Mouse (Mus musculus) CH12.LX (cell line): ENCODE data around the gene Abcc5. TPM values are rescaled to one million over a fixed set of nuclear protein-coding genes. Genes with fewer than 3 reads are reported as not detected.

Source experiments
- DNase-seq: peaks from one replicate; pipeline ENCODE4 v3.0.0-alpha.2; 2013; ENCODE audit errors: extremely low read depth
- H3K27ac ChIP-seq: 2 replicates; pipeline ENCODE4 v1.5.1; 2012; ENCODE audit warnings: low read depth, mild to moderate bottlenecking, control low read depth, moderate library complexity; ENCODE audit not compliant: insufficient read depth
- H3K27me3 ChIP-seq: replicated peaks from 2 replicates; pipeline ENCODE3; 2012; ENCODE audit warnings: inconsistent platforms
- H3K36me3 ChIP-seq, 2 experiments: replicated peaks in 1 of 2; 2 replicates each; pipeline versions ENCODE3 to v1.6.1; 2012; ENCODE audit warnings: inconsistent platforms in 1 of 2, low read length in 1 of 2, mild to moderate bottlenecking in 1 of 2, mixed read lengths in 1 of 2, moderate library complexity in 1 of 2; ENCODE audit not compliant: control insufficient read depth in 1 of 2, insufficient read depth in 1 of 2
- H3K4me1 ChIP-seq, 2 experiments: 2 replicates each; pipeline ENCODE4 v1.6.1; 2012; ENCODE audit warnings: inconsistent platforms in 1 of 2, moderate library complexity in 1 of 2; ENCODE audit not compliant: insufficient read depth in 2 of 2, control insufficient read depth in 1 of 2
- H3K4me2 ChIP-seq: 2 replicates; pipeline ENCODE4 v1.6.1; 2012; ENCODE audit warnings: low read depth, mild to moderate bottlenecking, control low read depth; ENCODE audit not compliant: poor library complexity, insufficient read depth, severe bottlenecking
- H3K4me3 ChIP-seq, 3 experiments: fragments of 150-350 bp in 1 of 3; sonication (generic) in 1 of 3; replicated peaks in 1 of 3; 2 replicates each; pipeline versions ENCODE3 to v1.5.1; 2011 to 2012; ENCODE audit warnings: low read depth in 2 of 3, low read length in 2 of 3, mild to moderate bottlenecking in 2 of 3, moderate library complexity in 2 of 3, control low read depth in 1 of 3, improper control_type of control experiment in 1 of 3, inconsistent platforms in 1 of 3, mixed read lengths in 1 of 3; ENCODE audit not compliant: poor library complexity in 1 of 3
- H3K79me2 ChIP-seq: replicated peaks from 2 replicates; pipeline ENCODE4 v1.6.1; 2012; ENCODE audit warnings: mild to moderate bottlenecking, moderate library complexity; ENCODE audit not compliant: control insufficient read depth, poor library complexity, insufficient read depth, severe bottlenecking; ENCODE audit errors: extremely low read depth
- H3K9ac ChIP-seq: 2 replicates; pipeline ENCODE4 v1.6.1; 2012; ENCODE audit warnings: low read depth, mild to moderate bottlenecking, control low read depth, moderate library complexity; ENCODE audit not compliant: insufficient read depth
- H3K9me3 ChIP-seq: replicated peaks from 2 replicates; pipeline ENCODE3; 2012; ENCODE audit warnings: low read length, inconsistent platforms, mixed read lengths
- BHLHE40 ChIP-seq: IDR thresholded peaks from 2 replicates; pipeline ENCODE4 v1.6.1; 2011; ENCODE audit warnings: mild to moderate bottlenecking, low read depth, low read length, improper control_type of control experiment
- CHD1 ChIP-seq: IDR thresholded peaks from 2 replicates; pipeline ENCODE4 v1.6.1; 2012; ENCODE audit warnings: low read depth, low read length, improper control_type of control experiment, inconsistent platforms
- CTCF ChIP-seq, 2 experiments: IDR thresholded peaks in 1 of 2; conservative IDR thresholded peaks in 1 of 2; 2 replicates each; pipeline ENCODE4 v1.5.1; 2011 to 2012; ENCODE audit warnings: low read depth in 2 of 2, low read length in 2 of 2, improper control_type of control experiment in 1 of 2, inconsistent platforms in 1 of 2, mild to moderate bottlenecking in 1 of 2, moderate library complexity in 1 of 2
- E2F4 ChIP-seq: IDR thresholded peaks from 2 replicates; pipeline ENCODE4 v1.6.1; 2011; ENCODE audit warnings: low read depth, low read length, improper control_type of control experiment; ENCODE audit not compliant: insufficient replicate concordance
- ELF1 ChIP-seq: IDR thresholded peaks from 2 replicates; pipeline ENCODE4 v1.6.1; 2014; ENCODE audit warnings: low read depth, mild to moderate bottlenecking, inconsistent platforms, low read length, improper control_type of control experiment
- EP300 ChIP-seq: IDR thresholded peaks from 2 replicates; pipeline ENCODE4 v1.6.1; 2011; ENCODE audit warnings: low read length, improper control_type of control experiment
- ETS1 ChIP-seq: conservative IDR thresholded peaks from 2 replicates; pipeline ENCODE4 v1.6.1; 2012; ENCODE audit warnings: low read depth, mild to moderate bottlenecking, inconsistent platforms, low read length, improper control_type of control experiment, moderate library complexity
- JUND ChIP-seq: conservative IDR thresholded peaks from 2 replicates; pipeline ENCODE4 v1.6.1; 2011; ENCODE audit warnings: low read depth, low read length, improper control_type of control experiment
- KAT2A ChIP-seq: IDR thresholded peaks from 2 replicates; pipeline ENCODE4 v1.6.1; 2012; ENCODE audit warnings: low read length, improper control_type of control experiment, inconsistent platforms; ENCODE audit not compliant: insufficient replicate concordance
- MAFK ChIP-seq: IDR thresholded peaks from 2 replicates; pipeline ENCODE4 v1.6.1; 2011; ENCODE audit warnings: low read length, improper control_type of control experiment; ENCODE audit not compliant: insufficient replicate concordance
- MAZ ChIP-seq: IDR thresholded peaks from 2 replicates; pipeline ENCODE4 v1.6.1; 2012; ENCODE audit warnings: low read depth, mild to moderate bottlenecking, inconsistent platforms, low read length, improper control_type of control experiment, moderate library complexity
- MXI1 ChIP-seq: IDR thresholded peaks from 2 replicates; pipeline ENCODE4 v1.6.1; 2011; ENCODE audit warnings: mild to moderate bottlenecking, low read depth, low read length, improper control_type of control experiment
- MYC ChIP-seq: IDR thresholded peaks from 2 replicates; pipeline ENCODE4 v1.6.1; 2011; ENCODE audit warnings: low read depth, mild to moderate bottlenecking, improper control_type of control experiment, low read length
- NELFE ChIP-seq: IDR thresholded peaks from 2 replicates; pipeline ENCODE4 v1.6.1; 2011; ENCODE audit warnings: low read depth, low read length, improper control_type of control experiment
- NRF1 ChIP-seq: IDR thresholded peaks from 2 replicates; pipeline ENCODE4 v1.6.1; 2014; ENCODE audit warnings: low read depth, mild to moderate bottlenecking, inconsistent platforms, low read length, improper control_type of control experiment, moderate library complexity
- PAX5 ChIP-seq: IDR thresholded peaks from 2 replicates; pipeline ENCODE4 v1.6.1; 2012; ENCODE audit warnings: low read length, inconsistent platforms, mixed read lengths
- POLR2A ChIP-seq: IDR thresholded peaks from 2 replicates; pipeline ENCODE4 v1.6.1; 2011; ENCODE audit warnings: low read depth, mild to moderate bottlenecking, improper control_type of control experiment, low read length
- POLR2AphosphoS2 ChIP-seq: IDR thresholded peaks from 2 replicates; pipeline ENCODE4 v1.6.1; 2011; ENCODE audit warnings: low read depth, low read length, improper control_type of control experiment
- SIN3A ChIP-seq: IDR thresholded peaks from 2 replicates; pipeline ENCODE4 v1.6.1; 2012; ENCODE audit warnings: low read length, improper control_type of control experiment, inconsistent platforms
- SMC3 ChIP-seq: IDR thresholded peaks from 2 replicates; pipeline ENCODE4 v1.6.1; 2011; ENCODE audit warnings: low read depth, low read length, improper control_type of control experiment
- TCF12 ChIP-seq: IDR thresholded peaks from 2 replicates; pipeline ENCODE4 v1.6.1; 2014; ENCODE audit warnings: low read depth, mild to moderate bottlenecking, inconsistent platforms, low read length, improper control_type of control experiment
- USF1 ChIP-seq: IDR thresholded peaks from 2 replicates; pipeline ENCODE4 v1.6.1; 2014; ENCODE audit warnings: low read depth, mild to moderate bottlenecking, inconsistent platforms, low read length, improper control_type of control experiment
- USF2 ChIP-seq: conservative IDR thresholded peaks from 2 replicates; pipeline ENCODE4 v1.6.1; 2011; ENCODE audit warnings: low read depth, low read length, improper control_type of control experiment
- ZKSCAN1 ChIP-seq: IDR thresholded peaks from 2 replicates; pipeline ENCODE4 v1.6.1; 2012; ENCODE audit warnings: low read depth, inconsistent platforms, low read length, improper control_type of control experiment, borderline replicate concordance
- ZMIZ1 ChIP-seq: IDR thresholded peaks from 2 replicates; pipeline ENCODE4 v1.6.1; 2012; ENCODE audit warnings: low read depth, mild to moderate bottlenecking, inconsistent platforms, low read length, improper control_type of control experiment
- ZNF384 ChIP-seq: IDR thresholded peaks from 2 replicates; pipeline ENCODE4 v1.6.1; 2012; ENCODE audit warnings: low read depth, low read length, improper control_type of control experiment, inconsistent platforms
- dilution Hi-C: fragments of 300-500 bp; cut with MboI; formaldehyde crosslinking; loops from 2 replicates; pipeline ENCODE4 v1.14.3; 2020; ENCODE audit warnings: low sequenced_read_pairs; ENCODE audit not compliant: extremely low pct_unique_long_range_greater_than_20kb, extremely low pct_ligation_motif_present
- in situ Hi-C: fragments of 300-500 bp; cut with MboI; formaldehyde crosslinking; loops from 3 replicates; pipeline ENCODE4 v1.14.3; 2019; ENCODE audit warnings: low sequenced_read_pairs, low pct_ligation_motif_present, low pct_unique_long_range_greater_than_20kb, mixed read lengths
- polyA plus RNA-seq: library from polyadenylated mRNA; unstranded; fragments of >175 nt; gene quantifications from 2 replicates; pipeline ENCODE4 v1.2.1, GENCODE M21; 2012; ENCODE audit warnings: low read depth; ENCODE audit not compliant: insufficient read length
- total RNA-seq, 2 experiments: library from RNA; depleted of rRNA; stranded (reverse); fragments of 300-350 nt in 1 of 2; fragments of >200 nt in 1 of 2; gene quantifications; 2 replicates each; pipeline ENCODE4 v1.2.3; 2012 to 2014

Gene Abcc5
- total and polyA plus RNA-seq, 3 experiments: 23.4 to 28.6 (median 23.8) TPM

DNA sequence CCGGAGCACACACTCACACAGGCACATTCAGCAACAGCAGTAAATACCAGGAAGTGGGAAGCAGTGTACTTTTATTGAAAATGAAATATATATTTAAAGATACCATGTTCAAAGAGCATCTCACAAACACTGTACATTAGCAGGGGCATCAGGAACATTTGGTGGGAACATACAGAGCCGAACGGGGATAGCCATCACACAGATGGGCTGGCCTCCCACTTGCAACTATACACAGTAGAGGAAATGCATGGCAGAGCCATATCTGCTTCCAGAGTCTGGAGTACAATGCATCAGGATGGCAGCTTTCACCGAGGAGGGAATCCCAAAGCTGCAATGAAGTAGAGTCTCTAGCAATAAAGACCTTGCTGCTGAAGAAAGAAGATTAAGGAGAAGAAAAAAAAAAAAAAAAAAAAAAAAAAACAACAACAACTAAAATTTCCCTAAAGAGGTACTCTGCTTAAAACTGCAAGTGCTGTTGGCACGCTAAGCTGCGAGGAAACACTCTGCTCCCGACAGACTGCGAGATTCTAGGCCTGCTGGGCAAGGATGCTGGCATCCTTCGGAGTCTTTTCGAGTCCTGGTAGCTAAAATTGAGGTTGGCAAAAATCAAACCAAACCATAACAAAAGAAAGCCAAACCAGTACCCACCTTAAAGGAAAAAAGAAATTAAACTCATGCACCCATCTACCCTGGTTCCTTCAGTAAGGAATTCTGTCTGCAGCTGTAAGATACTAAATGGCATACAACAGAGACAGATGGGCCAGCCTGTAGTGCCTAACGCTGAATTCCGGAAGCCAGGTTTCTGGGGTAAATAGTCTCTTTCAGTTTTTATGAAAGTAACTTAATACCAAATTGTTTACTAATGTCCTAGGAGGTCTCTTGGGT lies 25.2 kb downstream of the Abcc5 start:
- in situ Hi-C loops: no loop called here
- Histone ChIP-seq H3K9ac (no peak overlapping the region), H3K27ac (no peak overlapping the region), H3K9me3 (no peaks in the 10 kb centered on the region), H3K27me3 (no peaks in the 10 kb centered on the region), H3K36me3 (peaks cover 2 to 85% of the 10 kb centered on the region in 2 experiments), H3K4me2 (no peak overlapping the region), H3K4me3 (no peak overlapping the region), H3K79me2 (no peaks in the 10 kb centered on the region), H3K4me1 (peaks cover 0 to 6% of the 10 kb centered on the region in 2 experiments; a peak in 1 of 4 replicates)
- TF ChIP-seq USF1: no peak
- TF ChIP-seq USF2: no peak
- TF ChIP-seq MXI1: no peak
- no peak for TF ChIP-seq EP300
- no peak for TF ChIP-seq NRF1
- TF ChIP-seq KAT2A: no peak
- no peak for TF ChIP-seq SIN3A
- no peak for TF ChIP-seq POLR2A
- no peak for TF ChIP-seq NELFE
- TF ChIP-seq JUND: no peak
- TF ChIP-seq SMC3: no peak
- no peak for TF ChIP-seq ZNF384
- no peak for TF ChIP-seq ZKSCAN1
- TF ChIP-seq POLR2AphosphoS2: no peak
- no peak for TF ChIP-seq E2F4
- no peak for TF ChIP-seq ZMIZ1
- no peak for TF ChIP-seq CHD1
- no peak for TF ChIP-seq TCF12
- dilution Hi-C loops: no loop called here
- DNase-seq: no peak

DNA sequence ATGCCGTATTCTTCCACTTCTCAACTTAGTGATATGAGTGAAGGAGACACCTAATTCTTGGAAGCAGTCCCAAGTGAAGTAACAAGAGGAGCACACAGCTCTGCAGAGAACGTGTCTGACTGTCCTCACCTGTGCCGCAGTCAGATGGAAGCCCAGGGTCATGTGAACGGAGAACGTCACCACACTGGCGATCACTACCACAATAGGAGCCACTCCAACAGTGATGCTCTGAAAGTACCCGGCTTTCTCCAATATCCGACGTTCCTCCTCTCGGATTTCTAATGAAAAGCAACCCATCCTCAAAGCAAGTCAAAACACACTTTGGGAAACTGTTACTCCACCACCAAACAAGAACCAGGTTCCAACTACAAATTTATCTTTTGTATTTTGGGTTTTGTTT lies 29.3 kb downstream of the Abcc5 start:
- no peaks in the 10 kb centered on the region for H3K79me2 ChIP-seq
- H3K4me1 ChIP-seq: peaks cover 0 to 6% of the 10 kb centered on the region in 2 experiments; a peak in 1 of 4 replicates
- H3K9ac ChIP-seq: no peak overlapping the region
- H3K27ac ChIP-seq: no peak overlapping the region
- in situ Hi-C loops (no loop called here), dilution Hi-C loops (no loop called here)
- no peaks in the 10 kb centered on the region for H3K9me3 ChIP-seq
- H3K4me2 ChIP-seq: no peak overlapping the region
- no peaks in the 10 kb centered on the region for H3K27me3 ChIP-seq
- TF ChIP-seq SIN3A (no peak), CTCF (conservative IDR thresholded peaks at IDR 0.05 in 1 of 2, IDR thresholded peaks at IDR 0.05 in 1 of 2; ENCODE audit: low read depth in 2 of 2, low read length in 2 of 2) (no peak), POLR2AphosphoS2 (no peak), USF1 (no peak), NRF1 (no peak), ZNF384 (no peak), MAFK (no peak), NELFE (no peak), TCF12 (no peak), ETS1 (no peak), MAZ (no peak), PAX5 (no peak), BHLHE40 (no peak), ELF1 (no peak), MXI1 (no peak), MYC (no peak)
- H3K36me3 ChIP-seq: peaks cover 0 to 81% of the 10 kb centered on the region in 2 experiments
- no peak overlapping the region for H3K4me3 ChIP-seq
- no peak for DNase-seq
